Mouse (Mus musculus) frontal cortex, postnatal 36 days (tissue): ENCODE measurements at regions not wholly inside any gene's neighbourhood (a gene's known extent, or its start where the extent isn't known, plus 50 kb on each side); places are given as distances from the start of the nearest gene placed in this dataset.

Experiments
- DNase-seq, 2 experiments: peaks; one replicate each; pipeline ENCODE4 v3.0.0; 2022; ENCODE audit warnings: low spot score in 2 of 2

DNA sequence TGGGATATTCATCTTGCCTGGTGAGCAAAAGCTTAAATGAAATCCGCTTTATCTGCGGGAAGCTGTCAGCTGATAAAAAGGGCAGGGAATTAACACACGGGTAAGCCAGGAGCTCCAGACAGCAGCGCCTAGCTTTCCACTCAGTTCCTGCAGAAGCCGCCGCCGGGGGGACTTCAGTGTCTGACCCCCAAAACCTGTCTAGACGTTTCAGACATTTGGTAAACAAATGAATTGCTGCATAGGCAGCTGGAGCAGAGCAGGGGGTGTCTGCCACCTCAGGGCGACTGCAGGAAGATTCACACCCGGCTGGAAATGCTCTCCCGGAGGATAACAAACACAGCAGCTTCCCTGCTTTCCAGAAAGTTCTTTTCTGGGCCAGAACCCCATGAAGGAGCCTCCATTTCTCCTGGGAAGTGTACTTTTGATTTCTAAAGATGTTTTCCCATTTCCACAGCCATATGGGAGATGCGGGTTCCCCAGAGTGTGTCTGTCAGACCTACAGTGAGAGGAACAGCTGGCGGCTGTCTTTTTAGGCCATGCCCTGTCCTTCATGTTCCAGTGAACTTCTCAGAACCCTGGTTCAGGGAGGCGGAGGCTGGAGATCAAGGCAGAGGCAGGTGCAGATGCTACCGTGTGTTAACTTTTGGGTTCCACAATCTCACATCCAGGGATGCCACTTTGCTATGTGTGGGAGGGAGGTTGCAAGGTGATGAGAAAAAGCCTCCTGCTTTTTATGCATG is 58.7 kb upstream of the Pmepa1 start:
- no peak for DNase-seq

DNA sequence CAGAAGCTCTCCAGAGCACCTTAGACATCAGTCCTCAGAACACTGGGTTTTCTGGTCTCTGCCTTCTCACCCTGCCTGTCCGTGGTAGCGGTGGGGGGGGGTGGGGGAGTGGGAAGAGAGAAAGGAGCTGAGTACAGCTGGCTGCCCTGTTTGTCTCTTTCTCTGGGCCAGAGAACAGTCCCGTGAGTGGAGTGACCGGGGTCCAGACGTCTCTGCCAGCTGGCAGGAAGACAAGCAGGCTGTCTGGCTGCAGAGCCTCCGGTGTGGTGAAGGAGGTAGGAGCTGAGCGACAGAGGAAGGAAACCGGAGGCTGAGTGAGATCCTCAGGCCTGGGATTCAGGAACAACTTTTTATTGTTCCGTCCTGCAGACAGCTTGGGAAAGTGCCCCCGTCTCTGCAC is 59.5 kb upstream of the Pmepa1 start:
- peak; percentile 31 to 39 for DNase-seq

DNA sequence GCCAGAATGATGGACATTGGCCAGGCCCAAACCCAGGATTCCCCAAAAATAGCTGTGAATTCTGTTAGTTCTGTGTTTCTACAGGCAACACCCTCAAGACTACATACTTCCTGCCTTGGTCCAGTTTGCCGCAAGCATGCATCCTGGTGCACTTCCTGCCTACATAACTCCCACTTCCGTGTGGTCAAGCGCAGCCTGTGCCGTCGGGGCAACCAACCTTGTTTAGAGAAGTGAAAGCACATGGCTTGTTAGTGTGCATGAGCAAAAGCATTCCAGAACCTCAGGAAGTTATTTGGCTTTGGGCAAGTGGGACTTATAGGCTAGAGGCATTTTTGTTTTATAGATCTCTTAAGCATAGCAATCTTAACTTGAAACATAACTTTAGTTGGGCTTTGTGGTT is 61.3 kb upstream of the Pmepa1 start:
- no peak for DNase-seq

DNA sequence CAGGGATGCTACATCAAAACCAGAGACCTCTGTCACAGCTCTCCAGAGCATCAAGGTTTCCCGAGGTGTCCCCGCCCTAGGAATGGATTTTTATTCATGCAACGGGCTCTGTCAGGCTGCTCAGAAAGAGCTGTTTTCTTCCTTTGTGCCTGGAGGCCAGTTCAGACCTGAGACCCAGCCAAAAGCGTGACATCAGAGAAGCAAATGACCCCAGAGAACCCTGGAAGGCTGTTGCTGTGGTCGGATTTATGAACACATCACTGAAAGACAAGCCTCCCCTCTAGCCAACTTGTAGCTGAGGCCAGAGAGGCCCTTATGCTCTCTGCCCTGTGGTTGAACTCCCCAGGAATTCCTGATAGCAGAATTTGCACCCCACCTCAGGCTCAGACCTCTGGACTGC is 62.3 kb upstream of the Pmepa1 start:
- DNase-seq = no peak

DNA sequence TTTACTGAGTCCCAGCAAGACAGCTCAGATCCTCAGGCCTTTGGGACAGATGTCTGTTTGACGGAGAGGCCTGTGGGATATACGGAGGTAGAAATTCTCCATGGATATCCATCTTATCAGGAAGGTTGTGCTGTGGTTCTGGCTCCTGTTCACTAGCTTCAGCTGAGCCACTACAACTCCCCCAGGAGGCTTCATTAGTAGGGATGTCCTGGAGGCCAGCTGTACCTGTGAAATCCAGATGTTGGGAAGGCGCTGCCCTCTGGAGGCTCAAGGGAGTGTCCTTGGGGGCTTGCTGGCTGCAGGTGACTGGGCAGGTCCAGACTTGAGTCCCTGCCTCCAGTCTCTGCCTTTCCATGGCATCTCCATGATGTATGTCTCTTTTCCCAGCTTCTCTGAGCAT is 62.9 kb upstream of the Pmepa1 start:
- no peak for DNase-seq

DNA sequence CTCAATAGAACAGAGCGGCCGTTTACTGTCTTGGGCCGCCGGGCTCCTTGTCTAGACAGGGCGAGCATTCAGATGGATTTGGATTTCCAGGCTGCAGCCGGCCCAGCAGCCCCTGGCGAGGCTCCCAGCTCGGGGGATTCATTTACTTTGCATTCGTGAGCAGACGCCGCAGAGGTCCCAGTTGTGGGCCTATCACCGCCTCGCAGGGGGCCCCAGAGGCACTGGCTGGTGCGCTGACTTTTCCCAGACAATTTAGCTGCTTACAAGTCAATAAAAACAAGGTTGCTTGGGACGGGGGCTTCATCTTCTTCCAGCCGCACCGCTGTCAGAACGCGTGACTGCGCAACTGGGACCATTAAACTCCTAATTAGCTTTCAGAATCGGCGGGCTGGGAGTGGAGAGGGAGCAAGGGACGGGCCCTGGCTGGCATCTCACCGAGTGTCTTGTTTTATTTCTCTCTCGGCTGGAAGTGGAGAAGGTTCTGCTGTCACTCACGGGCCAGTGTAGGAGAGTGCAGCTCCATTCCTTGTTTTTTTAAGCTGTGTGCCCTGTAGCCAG is 63.8 kb upstream of the Pmepa1 start:
- DNase-seq = peak; percentile 30 to 33

DNA sequence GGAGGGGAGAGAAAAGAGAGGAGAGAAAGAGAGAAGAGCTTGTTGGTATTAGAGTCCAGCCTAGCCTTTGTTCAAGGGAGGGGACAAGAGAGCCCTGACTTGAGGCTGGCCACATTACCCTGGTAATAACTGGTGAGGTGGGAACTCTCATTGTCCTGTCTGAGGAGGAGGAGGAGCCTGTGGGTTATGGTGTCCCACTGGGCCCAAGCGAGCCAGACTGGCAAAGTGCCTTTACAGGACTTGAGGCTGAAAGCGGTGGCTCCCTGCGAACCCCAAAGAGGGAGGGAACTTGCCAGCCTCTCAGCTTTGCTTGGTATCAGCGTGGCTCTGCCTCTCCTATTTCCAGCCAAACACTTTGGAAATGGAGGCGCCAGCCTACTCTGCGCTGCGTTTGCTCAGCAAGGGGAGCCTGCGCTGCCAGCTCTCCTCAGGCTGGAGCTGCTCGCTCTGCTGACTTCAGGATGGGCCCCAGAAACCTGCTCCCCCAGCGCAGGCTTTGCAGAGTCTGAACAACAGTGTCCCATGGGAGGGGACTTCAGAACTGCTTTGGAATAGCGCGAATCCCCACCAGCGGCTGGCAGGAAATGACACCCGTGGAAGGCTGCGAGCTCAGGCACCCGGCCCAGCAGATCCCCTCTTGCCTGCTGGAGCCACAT is 66.4 kb upstream of the Pmepa1 start:
- DNase-seq = no peak

DNA sequence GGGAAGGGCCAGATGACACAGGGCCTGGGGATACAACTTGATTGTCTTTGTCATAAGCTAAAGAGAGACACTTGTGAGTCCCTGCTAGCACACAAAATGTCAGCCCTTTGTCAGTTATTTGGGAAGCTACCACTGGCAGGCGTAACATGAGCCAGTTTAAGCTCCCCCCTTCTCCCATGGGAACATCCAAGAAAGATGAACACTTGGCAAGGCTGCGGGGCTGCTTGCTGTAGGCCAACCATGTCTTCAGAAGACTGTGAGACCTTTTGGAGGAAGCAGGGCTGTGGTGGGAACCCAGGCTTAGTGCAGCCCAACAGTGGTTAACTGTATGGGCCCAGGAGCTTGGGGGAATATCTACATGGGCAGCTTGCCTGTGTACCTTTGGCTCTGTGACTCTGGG is 67.3 kb upstream of the Pmepa1 start:
- DNase-seq = no peak

DNA sequence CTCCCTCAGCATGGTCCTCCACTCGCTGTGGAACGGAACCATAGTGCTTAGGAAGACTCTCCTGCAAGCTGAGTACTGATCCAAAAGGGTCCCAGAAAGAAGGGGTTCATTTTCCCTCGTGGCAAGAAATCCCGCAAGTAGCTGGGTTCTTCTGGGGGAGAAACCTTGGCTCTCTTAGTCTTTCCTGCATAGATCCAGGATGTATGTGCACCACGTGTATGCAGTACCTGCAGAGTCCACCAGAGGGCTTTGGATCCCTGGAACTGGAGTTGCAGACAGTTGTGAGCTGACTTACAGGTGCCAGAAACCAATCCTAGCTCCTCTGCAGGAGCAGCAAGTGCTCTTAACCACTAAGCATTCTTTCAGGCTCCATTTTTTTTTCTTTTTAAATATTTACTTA is 67.9 kb upstream of the Pmepa1 start:
- DNase-seq = no peak

DNA sequence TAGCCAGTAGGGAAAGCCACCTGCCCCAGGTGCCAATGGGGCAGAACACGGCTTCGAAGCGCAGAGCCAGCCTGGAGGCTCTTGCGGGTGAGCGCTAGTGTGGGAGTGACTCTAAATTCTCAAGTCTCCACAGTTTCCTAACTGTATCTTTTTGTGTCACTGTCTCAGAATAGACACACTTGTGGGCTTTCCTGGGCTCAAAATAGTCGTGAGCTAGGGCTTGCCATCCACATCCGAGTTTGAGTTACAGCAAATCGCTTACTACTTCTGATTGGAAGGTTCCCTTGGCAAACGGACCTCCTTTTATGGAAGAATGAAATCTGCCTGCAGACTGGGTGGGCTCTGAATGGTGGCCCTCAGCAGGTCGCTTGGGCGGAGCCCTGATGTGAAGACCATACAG is 71.0 kb upstream of the Pmepa1 start:
- DNase-seq = peak; percentile 32 to 83

DNA sequence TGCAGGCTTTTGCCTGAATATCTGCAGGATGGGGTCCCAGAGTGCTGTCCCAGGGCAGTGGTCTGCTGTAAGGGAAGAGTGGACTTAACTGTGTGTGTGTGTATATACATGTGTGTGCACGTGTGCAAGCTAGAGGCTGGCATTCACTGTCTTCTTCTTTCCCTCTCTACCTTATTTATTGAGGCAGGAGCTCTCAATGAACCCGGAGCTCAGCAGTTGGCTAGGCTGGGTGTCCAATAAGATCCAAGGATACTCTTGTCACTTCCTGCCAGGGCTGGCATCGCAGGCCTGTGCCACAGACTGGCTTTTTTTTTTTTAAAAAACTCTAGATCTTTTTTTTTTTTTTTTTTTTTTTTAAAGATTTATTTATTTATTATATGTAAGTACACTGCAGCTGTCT is 72.4 kb upstream of the Pmepa1 start:
- DNase-seq = no peak

DNA sequence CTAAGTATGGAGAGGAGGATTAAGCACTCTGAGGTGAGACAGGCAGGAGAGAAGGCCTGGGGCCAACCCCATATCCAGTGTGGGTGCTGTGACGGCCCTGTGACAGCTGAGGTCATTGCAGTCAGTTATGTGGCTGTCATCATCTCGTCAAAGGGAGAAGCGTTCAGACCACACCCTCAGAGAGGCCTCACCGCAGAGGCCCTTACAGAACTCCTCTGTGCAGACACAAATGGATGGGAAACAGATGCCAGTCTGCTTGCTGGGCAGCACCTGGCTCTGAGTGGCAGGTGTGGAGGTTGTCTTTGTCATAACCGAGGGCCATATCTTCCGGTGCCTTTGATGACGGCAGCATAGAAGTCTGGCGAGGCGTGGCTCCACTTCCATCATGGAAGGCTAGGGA is 73.2 kb upstream of the Pmepa1 start:
- DNase-seq = no peak

DNA sequence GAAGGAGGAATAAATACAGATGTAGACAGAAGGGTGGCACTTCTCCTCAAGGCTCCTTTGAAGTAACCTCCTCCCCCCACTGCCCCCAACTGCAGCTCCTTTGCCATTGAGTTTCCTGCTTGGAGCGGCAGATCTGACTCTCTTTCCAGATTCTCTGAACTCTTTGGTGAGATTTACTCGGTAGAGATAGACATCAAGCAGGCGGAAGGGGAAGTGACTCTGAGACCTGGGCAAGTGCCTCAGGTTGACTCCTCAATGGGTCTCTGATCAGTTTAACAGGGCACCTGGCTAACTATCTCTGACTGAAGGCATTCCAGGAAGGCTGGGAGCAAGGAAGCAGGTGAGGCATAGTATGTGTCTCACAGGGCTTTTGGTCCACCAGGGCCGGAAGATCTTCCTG is 73.6 kb upstream of the Pmepa1 start:
- no peak for DNase-seq

DNA sequence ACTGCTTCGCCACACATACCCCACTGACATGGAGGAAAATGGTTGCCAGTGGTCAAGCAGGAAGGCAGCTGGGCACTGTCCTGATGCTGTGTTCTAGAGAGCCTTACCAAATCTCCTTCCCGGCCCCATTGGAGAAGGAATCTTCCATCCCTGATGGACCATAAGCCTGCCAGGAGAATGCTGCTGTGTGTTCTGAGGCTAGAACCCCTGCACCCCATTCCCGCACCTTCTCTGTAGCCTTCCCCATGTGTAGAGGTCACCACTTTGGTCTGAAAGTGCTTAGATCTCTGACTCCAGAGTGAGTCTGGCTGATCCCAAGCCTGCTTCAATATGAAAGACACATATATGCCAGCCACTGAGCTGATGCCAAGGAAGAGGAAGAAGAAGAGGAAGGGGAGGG is 74.1 kb upstream of the Pmepa1 start:
- no peak for DNase-seq

DNA sequence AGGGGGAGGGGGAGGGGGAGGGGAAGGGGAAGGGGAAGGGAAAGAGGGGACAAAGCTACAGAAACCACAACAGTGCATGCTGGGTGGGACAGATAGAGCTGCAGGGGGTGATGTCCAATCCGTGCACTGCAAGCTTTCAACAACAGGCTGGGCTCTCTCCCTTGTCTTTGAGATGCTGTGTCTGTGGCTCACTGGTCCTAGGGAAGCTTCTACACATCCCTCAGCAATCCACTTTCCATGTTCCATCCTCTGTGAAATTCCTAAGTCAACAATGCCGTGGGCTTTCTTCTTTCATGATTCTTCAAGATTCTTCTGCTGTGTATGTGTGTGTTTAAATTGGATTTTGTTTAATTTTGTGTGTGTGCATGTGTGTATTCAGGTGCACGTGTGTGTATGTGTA is 74.5 kb upstream of the Pmepa1 start:
- DNase-seq = no peak

DNA sequence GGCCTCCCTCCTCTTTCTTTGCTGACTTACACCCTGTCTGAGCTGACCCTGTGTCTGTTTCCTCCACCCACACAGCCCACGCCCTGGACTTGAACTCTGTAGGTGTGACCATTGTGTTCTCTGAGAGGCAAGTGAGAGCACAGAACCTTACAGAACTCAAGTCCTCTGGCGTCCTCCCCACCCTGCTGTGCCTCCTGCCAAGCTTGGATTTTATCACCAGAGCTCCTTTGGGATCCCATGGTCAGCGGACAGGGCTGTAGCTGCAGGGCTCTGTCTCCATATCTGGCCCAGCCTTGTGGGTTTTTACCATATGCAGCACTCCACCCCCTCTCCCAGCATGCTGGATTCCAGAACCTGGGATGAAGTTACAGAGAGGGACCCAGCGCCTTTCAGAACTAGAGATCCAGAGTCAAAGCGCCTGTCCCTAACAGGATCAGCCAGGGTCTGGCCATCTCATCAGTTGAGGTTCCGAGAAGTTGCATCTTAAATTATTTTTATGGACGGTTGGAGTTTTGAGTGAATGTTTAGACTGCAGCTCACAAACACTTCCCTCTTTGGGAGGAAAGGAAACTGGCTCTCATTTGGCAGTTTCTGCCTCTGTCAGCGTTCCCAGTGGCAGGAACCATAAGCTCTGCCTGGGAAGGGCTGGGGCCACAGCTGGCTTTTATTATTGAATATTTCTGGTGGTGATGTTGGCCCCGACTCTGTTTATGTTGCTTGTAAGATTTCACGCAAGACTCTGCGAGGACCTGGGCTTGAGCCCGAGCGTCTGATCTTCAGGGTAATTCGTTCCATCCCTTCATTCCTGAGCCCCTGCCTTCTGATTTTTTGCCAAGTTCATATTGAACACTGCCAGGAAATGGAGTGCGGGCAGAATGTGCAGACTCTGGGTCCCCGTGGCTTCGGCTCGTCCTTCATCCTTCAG is 75.8 kb upstream of the Pmepa1 start:
- no peak for DNase-seq

DNA sequence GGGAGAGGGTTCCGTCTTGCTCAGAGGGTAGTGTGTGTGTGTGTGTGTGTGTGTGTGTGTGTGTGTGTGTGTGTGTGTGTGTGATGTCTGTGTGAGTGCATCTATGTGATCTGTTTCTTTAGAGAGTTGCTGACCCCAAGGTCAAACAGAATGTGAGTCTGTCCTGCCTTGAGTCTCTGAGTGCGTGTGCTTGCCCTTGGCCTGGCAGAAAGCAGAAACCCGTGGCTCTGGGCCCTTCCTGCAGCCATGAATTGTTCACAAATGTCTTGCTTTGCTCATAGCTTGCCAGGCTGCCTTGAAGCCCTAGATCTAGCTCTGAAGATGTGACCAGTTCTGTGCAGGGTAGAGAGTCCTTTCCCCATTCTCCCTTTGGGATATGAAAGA is 76.4 kb upstream of the Pmepa1 start:
- DNase-seq = no peak

DNA sequence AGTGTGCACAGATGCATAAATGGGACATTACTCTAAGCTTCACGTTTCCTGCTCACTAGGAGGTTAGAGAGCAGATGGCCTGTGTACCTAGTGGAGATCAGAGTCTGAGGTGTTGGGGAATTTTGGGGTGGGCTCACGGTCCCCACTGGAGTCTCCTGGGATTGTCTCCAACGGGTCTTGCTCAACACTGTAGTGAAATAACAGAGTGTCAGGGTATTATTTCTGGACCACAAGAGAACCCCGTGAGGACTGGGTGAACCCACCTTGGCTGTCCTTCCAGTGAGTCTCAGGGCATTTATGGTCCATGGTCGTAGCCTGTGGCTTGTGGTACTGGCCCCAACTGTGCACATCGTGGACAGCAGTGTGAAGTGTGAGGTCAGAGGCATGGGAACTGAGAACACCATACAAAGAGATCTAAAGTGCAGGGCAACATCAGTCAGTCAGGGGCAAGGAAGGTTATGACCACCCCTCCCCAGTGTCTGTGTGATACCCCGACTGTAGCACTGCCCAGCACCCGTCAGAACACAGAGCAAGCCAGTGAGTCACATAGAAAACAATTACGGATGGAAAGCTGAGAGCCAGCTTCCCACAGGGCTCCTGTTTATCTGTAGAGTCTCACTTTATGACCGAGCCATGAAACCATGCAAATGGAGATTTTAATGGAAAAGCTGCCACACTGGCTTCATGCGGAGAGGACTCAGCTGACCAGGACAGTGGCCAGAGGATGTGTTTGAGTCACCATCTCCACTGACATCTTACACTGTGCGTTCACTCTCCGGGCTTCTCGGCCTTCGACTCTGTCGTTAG is 77.3 kb upstream of the Pmepa1 start:
- DNase-seq = no peak

DNA sequence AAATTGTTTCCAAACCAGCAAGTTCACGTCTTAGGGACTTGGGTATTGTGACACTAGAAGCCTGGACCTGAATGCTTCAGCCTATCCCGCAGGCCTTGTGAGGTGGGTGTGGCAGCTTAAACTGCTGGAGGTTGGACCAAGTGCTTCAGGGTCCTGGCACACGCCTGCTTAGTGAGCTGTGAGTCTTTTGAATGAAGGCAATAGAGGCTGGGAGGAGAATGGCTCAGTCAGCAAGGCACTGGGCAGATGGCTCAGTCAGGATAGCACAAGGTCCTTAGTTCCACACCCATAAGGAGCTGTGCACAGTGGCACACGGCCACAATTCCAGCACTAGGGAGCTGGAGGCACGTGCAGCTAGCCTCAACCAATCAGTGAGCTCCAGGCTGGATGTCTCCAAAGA is 80.5 kb upstream of the Pmepa1 start:
- DNase-seq = no peak

DNA sequence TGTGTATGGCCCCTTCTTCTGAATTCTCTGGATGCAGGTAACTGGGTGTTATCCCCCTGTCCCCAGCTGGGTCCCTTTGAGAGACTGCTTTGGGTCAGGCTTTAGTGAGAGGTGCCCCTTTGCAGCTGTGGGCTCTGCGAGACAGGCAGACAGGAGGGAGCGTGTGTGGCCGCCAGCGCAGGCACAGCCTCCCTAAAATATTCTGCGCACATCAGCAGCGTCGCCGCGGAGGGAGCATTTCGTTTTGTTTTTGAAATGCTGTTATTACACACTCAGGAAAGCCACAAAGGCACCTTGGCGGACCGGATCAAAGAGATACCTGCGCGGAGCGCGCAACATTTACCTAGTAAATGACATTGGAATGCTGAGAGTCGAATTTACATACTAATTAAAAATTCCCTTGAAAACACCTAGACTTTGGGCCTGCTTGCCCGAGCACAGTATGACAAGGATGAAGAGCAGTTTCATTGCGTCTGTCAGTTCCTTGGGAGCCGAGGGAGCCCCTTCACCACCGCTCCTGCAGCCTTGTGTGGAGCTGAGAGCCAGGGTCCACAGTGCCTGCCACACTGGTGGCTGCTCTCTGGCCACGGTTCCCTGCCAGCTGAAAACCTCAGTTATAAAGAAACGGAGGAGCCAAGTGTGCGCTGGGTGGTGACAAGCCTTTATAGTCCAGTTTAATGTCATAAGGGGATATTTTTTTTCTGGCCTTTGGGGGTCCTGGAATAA is 89.3 kb upstream of the Pmepa1 start:
- DNase-seq = no peak

DNA sequence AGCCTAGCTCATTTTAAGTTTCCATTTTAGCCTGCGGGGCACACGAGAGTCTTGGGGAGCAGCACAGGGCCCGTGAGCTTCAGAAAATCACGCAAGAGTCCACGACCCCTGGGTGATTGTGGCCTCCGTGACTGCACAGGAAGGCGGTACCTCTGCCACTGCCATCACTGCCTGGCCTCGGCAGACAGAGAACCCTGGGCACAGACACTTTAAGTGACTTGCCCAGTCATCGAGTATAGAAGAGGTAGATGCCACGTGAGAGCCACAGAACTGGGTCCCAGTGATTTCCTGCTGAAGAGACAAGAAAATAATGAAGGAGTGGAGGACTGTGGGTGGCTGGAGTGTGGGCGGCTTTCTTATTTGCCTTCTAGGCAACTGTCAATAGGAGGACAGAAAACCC is 90.4 kb upstream of the Pmepa1 start:
- no peak for DNase-seq
